Mouse (Mus musculus): ENCODE results near the gene Emilin3. TPM values are rescaled to one million over a fixed set of nuclear protein-coding genes. Genes with fewer than 3 reads are reported as not detected.

Emilin3 gene
- polyA plus RNA-seq, 1 experiment, result not detected

GRCm38 (mm10) chr2:160872890-160873382 is 39.2 kb downstream of the Emilin3 start, which contains the start of gene Zhx3:
Zhx3 (minus strand) TSS chr2:160872998.
- H3K27me3 ChIP-seq (ENCODE audit: control insufficient read depth, insufficient read depth, insufficient read length), result no peaks in the 10 kb centered on the region
- no peaks in the 10 kb centered on the region for H3K36me3 ChIP-seq (ENCODE audit: control insufficient read depth, insufficient read depth)
- peak within 1 kb of the TSS; percentile 36 for H3K4me3 ChIP-seq
- peaks cover 15% of the 10 kb centered on the region for H3K79me2 ChIP-seq (ENCODE audit: control insufficient read depth, insufficient read depth)
- peak in 2 of 3 experiments; percentile 70 to 73 for TF ChIP-seq MYOD1 (IDR thresholded peaks at IDR 0.05; ENCODE audit: control insufficient read depth in 1 of 3, insufficient read length in 2 of 3, low read depth in 2 of 3)
- TF ChIP-seq POLR2AphosphoS2 (IDR thresholded peaks at IDR 0.05; ENCODE audit: insufficient read length, low read depth), result peak; percentile 87
- TF ChIP-seq SRF (IDR thresholded peaks at IDR 0.05; ENCODE audit: control insufficient read depth, insufficient read length, low read depth), result no peak
- peak in 1 of 3 experiments; percentile 18 for TF ChIP-seq MYOG (IDR thresholded peaks at IDR 0.05; ENCODE audit: control insufficient read depth in 1 of 3, insufficient read depth in 1 of 3, insufficient read length in 2 of 3, low read depth in 2 of 3)
- no peak for TF ChIP-seq MAX (IDR thresholded peaks at IDR 0.05; ENCODE audit: low read depth)
- TF ChIP-seq TCF12 (IDR thresholded peaks at IDR 0.05; ENCODE audit: insufficient read depth, poor library complexity, severe bottlenecking), result no peak
- TF ChIP-seq TCF3 (IDR thresholded peaks at IDR 0.05; ENCODE audit: insufficient read length, low read depth), result no peak
- TF ChIP-seq USF1 (IDR thresholded peaks at IDR 0.05; ENCODE audit: low read depth), result no peak
- TF ChIP-seq REST (IDR thresholded peaks at IDR 0.05; ENCODE audit: insufficient read depth, insufficient read length), result no peak
- peak; percentile 76 for TF ChIP-seq POLR2A (IDR thresholded peaks at IDR 0.05; ENCODE audit: insufficient read length, low read depth)
- TF ChIP-seq CEBPB (IDR thresholded peaks at IDR 0.05; ENCODE audit: insufficient read depth, poor library complexity, severe bottlenecking), result no peak
- TF ChIP-seq E2F4 (IDR thresholded peaks at IDR 0.05; ENCODE audit: insufficient read depth), result no peak
- peak within 1 kb of the TSS; percentile 79 for H3ac ChIP-seq (ENCODE audit: control insufficient read depth, insufficient read length)
- H3K4me2 ChIP-seq (ENCODE audit: low read depth), result peak within 1 kb of the TSS; percentile 99

- Histone ChIP-seq H3K79me2 (ENCODE audit: control insufficient read depth, insufficient read depth) (peaks cover 15% of the 10 kb centered on the region), H3K36me3 (ENCODE audit: control insufficient read depth, insufficient read depth) (no peaks in the 10 kb centered on the region), H3K4me2 (ENCODE audit: low read depth) (peak overlapping the region; percentile 89), H3K27me3 (ENCODE audit: control insufficient read depth, insufficient read depth, insufficient read length) (no peaks in the 10 kb centered on the region), H3K4me3 (peak overlapping the region; percentile 36), H3ac (ENCODE audit: control insufficient read depth, insufficient read length) (peak overlapping the region; percentile 79)
- TF ChIP-seq POLR2AphosphoS2 (IDR thresholded peaks at IDR 0.05; ENCODE audit: insufficient read length, low read depth) (no peak), E2F4 (IDR thresholded peaks at IDR 0.05; ENCODE audit: insufficient read depth) (peak; percentile 37), TCF3 (IDR thresholded peaks at IDR 0.05; ENCODE audit: insufficient read length, low read depth) (no peak), TCF12 (IDR thresholded peaks at IDR 0.05; ENCODE audit: insufficient read depth, poor library complexity, severe bottlenecking) (no peak), MAX (IDR thresholded peaks at IDR 0.05; ENCODE audit: low read depth) (no peak), REST (IDR thresholded peaks at IDR 0.05; ENCODE audit: insufficient read depth, insufficient read length) (no peak), MYOD1 (IDR thresholded peaks at IDR 0.05; ENCODE audit: control insufficient read depth in 1 of 3, insufficient read length in 2 of 3, low read depth in 2 of 3) (no peak), USF1 (IDR thresholded peaks at IDR 0.05; ENCODE audit: low read depth) (no peak), SRF (IDR thresholded peaks at IDR 0.05; ENCODE audit: control insufficient read depth, insufficient read length, low read depth) (no peak), MYOG (IDR thresholded peaks at IDR 0.05; ENCODE audit: control insufficient read depth in 1 of 3, insufficient read depth in 1 of 3, insufficient read length in 2 of 3, low read depth in 2 of 3) (peak in 1 of 3 experiments; percentile 35), CEBPB (IDR thresholded peaks at IDR 0.05; ENCODE audit: insufficient read depth, poor library complexity, severe bottlenecking) (no peak), POLR2A (IDR thresholded peaks at IDR 0.05; ENCODE audit: insufficient read length, low read depth) (peak; percentile 41)
Observed at GRCm38 (mm10) chr2:160872395-160872794, 39.7 kb downstream of the Emilin3 start.

GRCm38 (mm10) chr2:160871310-160871709 is 40.8 kb downstream of the Emilin3 start:
- Histone ChIP-seq H3ac (ENCODE audit: control insufficient read depth, insufficient read length) (no peak overlapping the region), H3K79me2 (ENCODE audit: control insufficient read depth, insufficient read depth) (peaks cover 15% of the 10 kb centered on the region), H3K4me2 (ENCODE audit: low read depth) (peak overlapping the region; percentile 53), H3K36me3 (ENCODE audit: control insufficient read depth, insufficient read depth) (no peaks in the 10 kb centered on the region), H3K27me3 (ENCODE audit: control insufficient read depth, insufficient read depth, insufficient read length) (no peaks in the 10 kb centered on the region), H3K4me3 (peak overlapping the region; percentile 36)
- TF ChIP-seq MYOD1 (IDR thresholded peaks at IDR 0.05; ENCODE audit: control insufficient read depth in 1 of 3, insufficient read length in 2 of 3, low read depth in 2 of 3), result no peak

- no peak overlapping the region for H3K4me3 ChIP-seq
- H3K36me3 ChIP-seq (ENCODE audit: control insufficient read depth, insufficient read depth), result no peaks in the 10 kb centered on the region
- peaks cover 15% of the 10 kb centered on the region for H3K79me2 ChIP-seq (ENCODE audit: control insufficient read depth, insufficient read depth)
- H3K4me2 ChIP-seq (ENCODE audit: low read depth), result no peak overlapping the region
- TF ChIP-seq MYOD1 (IDR thresholded peaks at IDR 0.05; ENCODE audit: control insufficient read depth in 1 of 3, insufficient read length in 2 of 3, low read depth in 2 of 3), result no peak
- no peak for TF ChIP-seq POLR2A (IDR thresholded peaks at IDR 0.05; ENCODE audit: insufficient read length, low read depth)
- no peak for TF ChIP-seq REST (IDR thresholded peaks at IDR 0.05; ENCODE audit: insufficient read depth, insufficient read length)
- no peak for TF ChIP-seq MAX (IDR thresholded peaks at IDR 0.05; ENCODE audit: low read depth)
- no peak for TF ChIP-seq USF1 (IDR thresholded peaks at IDR 0.05; ENCODE audit: low read depth)
- TF ChIP-seq TCF12 (IDR thresholded peaks at IDR 0.05; ENCODE audit: insufficient read depth, poor library complexity, severe bottlenecking), result no peak
- TF ChIP-seq SRF (IDR thresholded peaks at IDR 0.05; ENCODE audit: control insufficient read depth, insufficient read length, low read depth), result no peak
- no peak for TF ChIP-seq TCF3 (IDR thresholded peaks at IDR 0.05; ENCODE audit: insufficient read length, low read depth)
- no peak for TF ChIP-seq CEBPB (IDR thresholded peaks at IDR 0.05; ENCODE audit: insufficient read depth, poor library complexity, severe bottlenecking)
- TF ChIP-seq MYOG (IDR thresholded peaks at IDR 0.05; ENCODE audit: control insufficient read depth in 1 of 3, insufficient read depth in 1 of 3, insufficient read length in 2 of 3, low read depth in 2 of 3), result no peak
- TF ChIP-seq E2F4 (IDR thresholded peaks at IDR 0.05; ENCODE audit: insufficient read depth), result no peak
- TF ChIP-seq POLR2AphosphoS2 (IDR thresholded peaks at IDR 0.05; ENCODE audit: insufficient read length, low read depth), result no peak
- H3ac ChIP-seq (ENCODE audit: control insufficient read depth, insufficient read length), result no peak overlapping the region
- no peaks in the 10 kb centered on the region for H3K27me3 ChIP-seq (ENCODE audit: control insufficient read depth, insufficient read depth, insufficient read length)
Observed at GRCm38 (mm10) chr2:160869446-160869845, 42.7 kb downstream of the Emilin3 start.

- peaks cover 6% of the 10 kb centered on the region for H3K79me2 ChIP-seq (ENCODE audit: control insufficient read depth, insufficient read depth)
- H3K36me3 ChIP-seq (ENCODE audit: control insufficient read depth, insufficient read depth), result no peaks in the 10 kb centered on the region
- no peak overlapping the region for H3ac ChIP-seq (ENCODE audit: control insufficient read depth, insufficient read length)
- no peaks in the 10 kb centered on the region for H3K27me3 ChIP-seq (ENCODE audit: control insufficient read depth, insufficient read depth, insufficient read length)
- H3K4me2 ChIP-seq (ENCODE audit: low read depth), result no peak overlapping the region
- no peak overlapping the region for H3K4me3 ChIP-seq
- TF ChIP-seq SRF (IDR thresholded peaks at IDR 0.05; ENCODE audit: control insufficient read depth, insufficient read length, low read depth), result no peak
- peak in 2 of 3 experiments; percentile 20 to 23 for TF ChIP-seq MYOG (IDR thresholded peaks at IDR 0.05; ENCODE audit: control insufficient read depth in 1 of 3, insufficient read depth in 1 of 3, insufficient read length in 2 of 3, low read depth in 2 of 3)
- peak; percentile 25 to 83 (median 58) for TF ChIP-seq MYOD1 (IDR thresholded peaks at IDR 0.05; ENCODE audit: control insufficient read depth in 1 of 3, insufficient read length in 2 of 3, low read depth in 2 of 3)
- TF ChIP-seq REST (IDR thresholded peaks at IDR 0.05; ENCODE audit: insufficient read depth, insufficient read length), result no peak
Observed at GRCm38 (mm10) chr2:160865266-160865665, 46.9 kb downstream of the Emilin3 start.

Measured in myocyte (in vitro differentiated cells).